Mouse (Mus musculus) embryonic facial prominence, embryonic 13.5 days (tissue): Measurements from ENCODE around the gene Nus1. TPM values are rescaled to one million over a fixed set of nuclear protein-coding genes. Genes with fewer than 3 reads are reported as not detected.

ENCODE experiments used
- ATAC-seq: fragments of 200-750 bp; cut with Nextera tagmentation; 2 replicates; pipeline ENCODE4 v1.8.0; 2017; ENCODE audit warnings: low read depth; ENCODE audit not compliant: insufficient number of reproducible peaks, insufficient read depth, low FRiP score, low TSS enrichment
- H3K27ac ChIP-seq: fragments of 300-500 bp; sonication (generic); 2 replicates; pipeline ENCODE4 v1.5.1; 2015; ENCODE audit warnings: moderate library complexity, mild to moderate bottlenecking, inconsistent platforms
- H3K27me3 ChIP-seq: fragments of 300-500 bp; sonication (generic); 2 replicates; pipeline ENCODE4 v1.6.1; 2015; ENCODE audit warnings: mild to moderate bottlenecking, inconsistent platforms
- H3K36me3 ChIP-seq: fragments of 300-500 bp; sonication (generic); 2 replicates; pipeline ENCODE4 v1.6.1; 2015; ENCODE audit warnings: mild to moderate bottlenecking, inconsistent platforms
- H3K4me1 ChIP-seq: fragments of 300-500 bp; sonication (generic); 2 replicates; pipeline ENCODE4 v1.6.1; 2015; ENCODE audit warnings: inconsistent platforms
- H3K4me2 ChIP-seq: fragments of 300-500 bp; sonication (generic); 2 replicates; pipeline ENCODE4 v1.6.1; 2015; ENCODE audit warnings: moderate library complexity, mild to moderate bottlenecking, inconsistent platforms
- H3K4me3 ChIP-seq: fragments of 300-500 bp; sonication (generic); 2 replicates; pipeline ENCODE4 v1.5.1; 2015; ENCODE audit warnings: mild to moderate bottlenecking, inconsistent platforms
- H3K9ac ChIP-seq: fragments of 300-500 bp; sonication (generic); 2 replicates; pipeline ENCODE4 v1.6.1; 2015; ENCODE audit warnings: mild to moderate bottlenecking, inconsistent platforms
- H3K9me3 ChIP-seq: fragments of 300-500 bp; sonication (generic); 2 replicates; pipeline ENCODE4 v1.6.1; 2016; ENCODE audit warnings: inconsistent platforms
- WGBS: fragments of 180-500 bp; shearing (Covaris S2); methylation state at CpG from one replicate; pipeline ENCODE4 v1.1.7; 2015; ENCODE audit warnings: mixed read lengths; 5-methylcytosine and 5-hydroxymethylcytosine counted together
- polyA plus RNA-seq: library from polyadenylated mRNA; unstranded; fragments of >200 nt; fragmentation: Nextera tagmentation; extraction: Ambion mirVana; gene quantifications from 2 replicates; pipeline ENCODE4 v1.2.1, GENCODE M21; 2015

The Nus1 gene
- polyA plus RNA-seq, 1 experiment from 2014 or later = 14.9 TPM

GRCm38 (mm10) chr10:52471520-52471919, 54.2 kb downstream of the Nus1 start:
- no peaks in the 10 kb centered on the region for H3K36me3 ChIP-seq
- H3K4me2 ChIP-seq = no peak overlapping the region
- H3K27ac ChIP-seq = no peak overlapping the region
- no peak overlapping the region for H3K4me3 ChIP-seq
- 0 out of 2 replicates have a peak, but pooled peaks cover 5% of the 10 kb centered on the region for H3K4me1 ChIP-seq
- WGBS = 75% methylated on average over 4 of the region's 4 CpGs
- no peak overlapping the region for H3K9ac ChIP-seq
- no peaks in the 10 kb centered on the region for H3K9me3 ChIP-seq
- no peak for ATAC-seq
- H3K27me3 ChIP-seq = no peaks in the 10 kb centered on the region

Other genes with a start within 250 kb of the Nus1 start
- not detected in 2 replicates for gene Ros1, start 222.3 kb upstream of the Nus1 start, polyA plus RNA-seq
- 26.1 and 27.1 TPM in 2 replicates for gene Dcbld1, start 183.9 kb upstream of the Nus1 start, polyA plus RNA-seq
- gene Gm26741, start 58.8 kb upstream of the Nus1 start, polyA plus RNA-seq = not detected in 2 replicates
- 19.3 and 20.3 TPM in 2 replicates for gene Gopc, start 35.4 kb upstream of the Nus1 start, polyA plus RNA-seq
- gene Nepn, start 28.6 kb upstream of the Nus1 start, polyA plus RNA-seq = not detected in 2 replicates